Mouse (Mus musculus): ENCODE results near the gene Auts2. TPM values are rescaled to one million over a fixed set of nuclear protein-coding genes. Genes with fewer than 3 reads are reported as not detected.

Auts2 gene
- total and polyA plus RNA-seq, 3 experiments: 16.9 to 35.7 (median 28.1) TPM

GRCm38 (mm10) chr5:132249523-132249922 lies 293.6 kb downstream of the Auts2 start:
- Histone ChIP-seq H3K9ac (ENCODE audit: low read depth, low read length) (no peak overlapping the region), H3K4me1 (ENCODE audit: control insufficient read depth, insufficient read depth, low read length) (peaks cover 3% of the 10 kb centered on the region), H3K27ac (no peak overlapping the region), H3K4me3 (no peak overlapping the region), H3K27me3 (ENCODE audit: control insufficient read depth, insufficient read depth, low read length) (no peaks in the 10 kb centered on the region), H3K36me3 (ENCODE audit: control insufficient read depth, insufficient read depth, low read length) (no peaks in the 10 kb centered on the region), H3K79me2 (replicated peaks; ENCODE audit: control insufficient read depth, insufficient read depth, low read length) (no peaks in the 10 kb centered on the region)
- TF ChIP-seq POLR2A (IDR thresholded peaks at IDR 0.05; ENCODE audit: insufficient read depth, low read depth, low read length) (no peak), EP300 (IDR thresholded peaks at IDR 0.05; ENCODE audit: insufficient read depth, low read depth, low read length) (no peak), CTCF (IDR thresholded peaks at IDR 0.05) (no peak)
- no peak for DNase-seq
- intact Hi-C loops (cut with DNase I): no loop called here
- 64% methylated on average over 11 of the region's 11 CpGs for WGBS

DNA sequence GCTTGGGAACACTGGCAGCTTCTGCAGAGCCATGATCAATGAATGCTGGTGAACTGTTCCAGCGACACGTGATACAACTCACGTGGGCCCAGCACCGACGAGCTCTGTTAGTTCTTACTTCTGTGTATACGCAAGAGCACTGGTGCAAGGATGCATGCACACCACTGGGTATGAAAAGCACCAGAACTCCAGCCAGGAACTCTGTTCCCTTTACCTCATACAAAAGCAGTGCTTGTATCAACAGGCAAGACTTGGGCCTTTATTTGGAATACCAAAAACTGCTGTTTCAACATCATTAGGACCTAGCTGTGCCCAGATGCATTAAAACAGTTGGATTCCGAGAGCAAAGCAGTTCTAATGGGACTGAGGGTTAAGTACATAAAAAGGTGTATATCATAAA lies 295.1 kb downstream of the Auts2 start:
- 86% methylated on average over 7 of the region's 7 CpGs for WGBS
- intact Hi-C loops (cut with DNase I): no loop called here
- DNase-seq: no peak
- TF ChIP-seq CTCF (IDR thresholded peaks at IDR 0.05) (no peak), POLR2A (IDR thresholded peaks at IDR 0.05; ENCODE audit: insufficient read depth, low read depth, low read length) (no peak), EP300 (IDR thresholded peaks at IDR 0.05; ENCODE audit: insufficient read depth, low read depth, low read length) (no peak)
- Histone ChIP-seq H3K27me3 (ENCODE audit: control insufficient read depth, insufficient read depth, low read length) (no peaks in the 10 kb centered on the region), H3K27ac (no peak overlapping the region), H3K9ac (ENCODE audit: low read depth, low read length) (no peak overlapping the region), H3K36me3 (ENCODE audit: control insufficient read depth, insufficient read depth, low read length) (no peaks in the 10 kb centered on the region), H3K4me1 (ENCODE audit: control insufficient read depth, insufficient read depth, low read length) (peaks cover 3% of the 10 kb centered on the region), H3K79me2 (replicated peaks; ENCODE audit: control insufficient read depth, insufficient read depth, low read length) (no peaks in the 10 kb centered on the region), H3K4me3 (no peak overlapping the region)

- DNase-seq: no peak
- WGBS: 85% methylated on average over 5 of the region's 5 CpGs
- Histone ChIP-seq H3K79me2 (replicated peaks; ENCODE audit: control insufficient read depth, insufficient read depth, low read length) (peaks cover 1% of the 10 kb centered on the region; the same call in 1 of the 2 replicates), H3K9ac (ENCODE audit: low read depth, low read length) (no peak overlapping the region), H3K4me3 (no peak overlapping the region), H3K27ac (no peak overlapping the region), H3K27me3 (ENCODE audit: control insufficient read depth, insufficient read depth, low read length) (no peaks in the 10 kb centered on the region), H3K36me3 (ENCODE audit: control insufficient read depth, insufficient read depth, low read length) (no peaks in the 10 kb centered on the region), H3K4me1 (ENCODE audit: control insufficient read depth, insufficient read depth, low read length) (no peaks in the 10 kb centered on the region)
- intact Hi-C loops (cut with DNase I): loop anchor here (10.0 kb wide), 1 partner anchor 1559 kb away; no protein-coding TSS in a partner anchor
- TF ChIP-seq EP300 (IDR thresholded peaks at IDR 0.05; ENCODE audit: insufficient read depth, low read depth, low read length): no peak
- no peak for TF ChIP-seq CTCF (IDR thresholded peaks at IDR 0.05)
- no peak for TF ChIP-seq POLR2A (IDR thresholded peaks at IDR 0.05; ENCODE audit: insufficient read depth, low read depth, low read length)
These were observed 307.7 kb downstream of the Auts2 start for GRCm38 (mm10) chr5:132235460-132235859.

- Histone ChIP-seq H3K4me3 (no peak overlapping the region), H3K9ac (ENCODE audit: low read depth, low read length) (no peak overlapping the region), H3K27me3 (ENCODE audit: control insufficient read depth, insufficient read depth, low read length) (no peaks in the 10 kb centered on the region), H3K4me1 (ENCODE audit: control insufficient read depth, insufficient read depth, low read length) (peaks cover 4% of the 10 kb centered on the region), H3K79me2 (replicated peaks; ENCODE audit: control insufficient read depth, insufficient read depth, low read length) (peaks cover 1% of the 10 kb centered on the region; the same call in 1 of the 2 replicates), H3K27ac (no peak overlapping the region), H3K36me3 (ENCODE audit: control insufficient read depth, insufficient read depth, low read length) (peaks cover 3% of the 10 kb centered on the region; the same call in 1 of the 2 replicates)
- TF ChIP-seq EP300 (IDR thresholded peaks at IDR 0.05; ENCODE audit: insufficient read depth, low read depth, low read length) (no peak), CTCF (IDR thresholded peaks at IDR 0.05) (no peak), POLR2A (IDR thresholded peaks at IDR 0.05; ENCODE audit: insufficient read depth, low read depth, low read length) (no peak)
- intact Hi-C loops (cut with DNase I): loop anchor here (5.0 to 10.0 kb wide), 4 partner anchors 308 to 1560 kb away; partner anchors contain the start of gene Auts2
- no peak for DNase-seq
- 76% methylated on average over 7 of the region's 7 CpGs for WGBS
These were observed 308.7 kb downstream of the Auts2 start for GRCm38 (mm10) chr5:132234471-132234870.

GRCm38 (mm10) chr5:132231280-132232047 lies 311.7 kb downstream of the Auts2 start:
- no peak overlapping the region for H3K27ac ChIP-seq
- intact Hi-C loops (cut with DNase I): loop anchor here (5.0 to 10.0 kb wide), 4 partner anchors 311 to 1563 kb away; partner anchors contain the start of gene Auts2

More at GRCm38 (mm10) chr5:132231280-132232047, 311.7 kb downstream of the Auts2 start:
- Histone ChIP-seq H3K9ac (ENCODE audit: low read depth, low read length) (no peak overlapping the region), H3K27me3 (ENCODE audit: control insufficient read depth, insufficient read depth, low read length) (no peaks in the 10 kb centered on the region), H3K79me2 (replicated peaks; ENCODE audit: control insufficient read depth, insufficient read depth, low read length) (no peaks in the 10 kb centered on the region), H3K4me1 (ENCODE audit: control insufficient read depth, insufficient read depth, low read length) (peaks cover 7% of the 10 kb centered on the region), H3K36me3 (ENCODE audit: control insufficient read depth, insufficient read depth, low read length) (peaks cover 3% of the 10 kb centered on the region; the same call in 1 of the 2 replicates), H3K4me3 (no peak overlapping the region)
- DNase-seq: peak; percentile 48 to 58
- TF ChIP-seq EP300 (IDR thresholded peaks at IDR 0.05; ENCODE audit: insufficient read depth, low read depth, low read length) (peak; percentile 89), CTCF (IDR thresholded peaks at IDR 0.05) (peak; percentile 98; the same call in 1 of the 2 replicates), POLR2A (IDR thresholded peaks at IDR 0.05; ENCODE audit: insufficient read depth, low read depth, low read length) (no peak)
- WGBS: 39% methylated on average over 10 of the region's 10 CpGs

Measured in heart, adult 2 months (tissue).